ENCODE assay signal across 10 mouse cellular contexts in the genomic region with DNA sequence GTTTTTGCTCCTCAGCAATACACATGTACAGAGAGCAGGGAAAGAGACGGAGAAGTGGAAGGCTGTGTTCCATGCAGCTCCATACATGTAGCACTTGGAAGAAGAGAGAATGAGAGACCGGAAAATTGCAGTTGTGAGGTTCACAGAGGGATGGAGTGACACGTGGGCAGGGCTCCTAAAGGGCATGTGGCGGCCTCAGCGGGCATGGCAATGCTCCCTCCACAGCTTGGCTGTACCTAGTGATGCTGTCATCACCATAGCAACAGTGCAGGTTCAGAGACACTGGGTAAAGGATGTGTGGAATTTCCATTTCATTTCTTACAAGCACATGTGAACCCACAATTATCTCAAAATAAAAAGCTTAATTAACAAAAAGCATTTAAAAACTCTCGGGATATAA. TPM values are rescaled to one million over a fixed set of nuclear protein-coding genes. Genes with fewer than 3 reads are reported as not detected.
DNase-seq lines count a peak whose midpoint lies in the region; ATAC-seq lines count a peak whose summit lies in the region.
"Had no signal": no experiment of that assay in that cellular context is flagged by ENCODE, and none has a peak within 500 bp of the region (broad histone marks: within the 10 kb centered on the region; RNA-seq: fewer than 3 reads in every experiment).

No protein-coding gene starts in this region.

- no peak overlapping the region for H3K4me3 ChIP-seq in lung, embryonic 16.5 days (ENCODE audit: low read length)
- no peak overlapping the region for H3K4me3 ChIP-seq in forebrain, embryonic 13.5 days
- no peak overlapping the region for H3K4me3 ChIP-seq in limb, embryonic 15.5 days

- no peak overlapping the region for H3K27ac ChIP-seq in lung, embryonic 16.5 days (ENCODE audit: low read length)
- peak overlapping the region; percentile 68 for H3K27ac ChIP-seq in forebrain, embryonic 13.5 days
- peak overlapping the region; percentile 71 for H3K27ac ChIP-seq in limb, embryonic 15.5 days

- ATAC-seq in lung, embryonic 16.5 days (ENCODE audit: low read depth), result no peak
- ATAC-seq in forebrain, embryonic 13.5 days, result peak; percentile 61
- ATAC-seq in limb, embryonic 15.5 days (ENCODE audit: insufficient number of reproducible peaks, low FRiP score, low TSS enrichment, low read depth), result no peak
- ATAC-seq in inflammation-experienced regulatory T-cells, adult 6 months, result no peak

- peaks cover 49% of the 10 kb centered on the region for H3K4me1 ChIP-seq in lung, embryonic 16.5 days (replicated peaks; ENCODE audit: control insufficient read depth, insufficient read depth, low read length)
- peaks cover 56% of the 10 kb centered on the region for H3K4me1 ChIP-seq in forebrain, embryonic 13.5 days
- peaks cover 59% of the 10 kb centered on the region for H3K4me1 ChIP-seq in limb, embryonic 15.5 days

- 77% methylated on average over 6 of the region's 6 CpGs for WGBS in lung, embryonic 16.5 days
- WGBS in forebrain, embryonic 13.5 days, result 29% methylated on average over 6 of the region's 6 CpGs
- WGBS in limb, embryonic 15.5 days, result 60% methylated on average over 6 of the region's 6 CpGs

- H3K27me3 ChIP-seq in lung, embryonic 16.5 days (ENCODE audit: control insufficient read depth, insufficient read depth, low read depth, low read length), result no peaks in the 10 kb centered on the region
- H3K27me3 ChIP-seq in forebrain, embryonic 13.5 days, result no peaks in the 10 kb centered on the region
- no peaks in the 10 kb centered on the region for H3K27me3 ChIP-seq in limb, embryonic 15.5 days

- no peak for DNase-seq in lung, adult 18-20 months
- DNase-seq in gastrocnemius, postnatal 25 days, result no peak
- no peak for DNase-seq in lung, postnatal 36 days
- DNase-seq: adrenal gland, adult 8-10 months; lung, postnatal 10 days had no signal

- 0 out of 2 replicates have a peak overlapping the region, but pooled peaks have one; percentile 9 for H3K9ac ChIP-seq in lung, embryonic 16.5 days (ENCODE audit: low read length)
- H3K9ac ChIP-seq in forebrain, embryonic 13.5 days, result 0 out of 2 replicates have a peak overlapping the region, but pooled peaks have one; percentile 1
- H3K9ac ChIP-seq in limb, embryonic 15.5 days, result no peak overlapping the region

- H3K4me2 ChIP-seq in lung, embryonic 16.5 days (ENCODE audit: low read depth, low read length), result no peak overlapping the region
- H3K4me2 ChIP-seq in forebrain, embryonic 13.5 days, result no peak overlapping the region
- no peak overlapping the region for H3K4me2 ChIP-seq in limb, embryonic 15.5 days

- H3K9me3 ChIP-seq in lung, embryonic 16.5 days (ENCODE audit: control insufficient read depth, low read length), result no peaks in the 10 kb centered on the region
- no peaks in the 10 kb centered on the region for H3K9me3 ChIP-seq in forebrain, embryonic 13.5 days (replicated peaks)
- no peaks in the 10 kb centered on the region for H3K9me3 ChIP-seq in limb, embryonic 15.5 days

- H3K36me3 ChIP-seq in lung, embryonic 16.5 days (ENCODE audit: control insufficient read depth, insufficient read depth, low read length), result no peaks in the 10 kb centered on the region
- H3K36me3 ChIP-seq in forebrain, embryonic 13.5 days (ENCODE audit: poor library complexity, severe bottlenecking), result no peaks in the 10 kb centered on the region
- no peaks in the 10 kb centered on the region for H3K36me3 ChIP-seq in limb, embryonic 15.5 days

RNA-seq across cellular contexts. Expression of gene Cep41, which starts 15.1 kb away (rescaled TPM):
- polyA plus RNA-seq in lung, embryonic 16.5 days (2015; fragmentation: Nextera tagmentation; extraction: Ambion mirVana), result 15.6 and 16.0 TPM in 2 replicates
- polyA plus RNA-seq in forebrain, embryonic 13.5 days (2015; fragmentation: Nextera tagmentation; extraction: Ambion mirVana), result 19.5 and 19.6 TPM in 2 replicates
- 28.6 and 46.4 TPM in 2 replicates for polyA plus RNA-seq in limb, embryonic 15.5 days (2015; fragmentation: Nextera tagmentation; extraction: Ambion mirVana)
- 1 to 10 TPM; 1.4 to 2.1 TPM for total RNA-seq in gastrocnemius, postnatal 25 days (2021)
- polyA plus RNA-seq in inflammation-experienced regulatory T-cells, adult 6 months (2017; shearing (Covaris generic)), result 10 to 100 TPM in 2 of 3 experiments, 1 to 10 TPM in 1; 7.9 to 12.0 (median 11.4) TPM

RNA-seq across cellular contexts. Expression of gene Cpa1, which starts 39.5 kb away (rescaled TPM):
- polyA plus RNA-seq in lung, embryonic 16.5 days (2015; fragmentation: Nextera tagmentation; extraction: Ambion mirVana), result 5.4 and 5.7 TPM in 2 replicates
- 0.96 and 1.3 TPM in 2 replicates for polyA plus RNA-seq in forebrain, embryonic 13.5 days (2015; fragmentation: Nextera tagmentation; extraction: Ambion mirVana)
- polyA plus RNA-seq in limb, embryonic 15.5 days (2015; fragmentation: Nextera tagmentation; extraction: Ambion mirVana), result 1.7 and 1.9 TPM in 2 replicates
- not detected for total RNA-seq in gastrocnemius, postnatal 25 days (2021)
- polyA plus RNA-seq in inflammation-experienced regulatory T-cells, adult 6 months (2017; shearing (Covaris generic)), result not detected
- total RNA-seq: adrenal gland, adult 8-10 months; layer of hippocampus, adult 8-10 months had no signal

RNA-seq across cellular contexts. Expression of gene Mest, which starts 44.9 kb away (rescaled TPM):
- polyA plus RNA-seq in lung, embryonic 16.5 days (2015; fragmentation: Nextera tagmentation; extraction: Ambion mirVana), result 1,483 and 1,593 TPM in 2 replicates
- 443 and 547 TPM in 2 replicates for polyA plus RNA-seq in forebrain, embryonic 13.5 days (2015; fragmentation: Nextera tagmentation; extraction: Ambion mirVana)
- 1,721 and 1,971 TPM in 2 replicates for polyA plus RNA-seq in limb, embryonic 15.5 days (2015; fragmentation: Nextera tagmentation; extraction: Ambion mirVana)
- 10 to 100 TPM; 10.5 to 19.9 TPM for total RNA-seq in gastrocnemius, postnatal 25 days (2021)
- polyA plus RNA-seq in inflammation-experienced regulatory T-cells, adult 6 months (2017; shearing (Covaris generic)), result 1 to 10 TPM in 2 of 3 experiments, under 1 TPM in 1; 0.82 to 1.7 (median 1.5) TPM

Comparison
In these comparisons a context has a peak if more than half of its experiments do, and no peak if none do; other contexts are left out.
1. RNA of gene Mest, which starts 44.9 kb away (polyA plus RNA-seq): 1,721 to 1,971 TPM in limb, embryonic 15.5 days, 1,483 to 1,593 TPM in lung, embryonic 16.5 days and 443 to 547 TPM in forebrain, embryonic 13.5 days; 0.82 to 1.7 TPM in inflammation-experienced regulatory T-cells, adult 6 months; every median in the first group is over 100 times any median in the second.